Mouse (Mus musculus): Measurements from ENCODE around the gene Herpud1. TPM values are rescaled to one million over a fixed set of nuclear protein-coding genes. Genes with fewer than 3 reads are reported as not detected.

Herpud1 gene
- polyA plus RNA-seq, 1 experiment, result 341 TPM

DNA sequence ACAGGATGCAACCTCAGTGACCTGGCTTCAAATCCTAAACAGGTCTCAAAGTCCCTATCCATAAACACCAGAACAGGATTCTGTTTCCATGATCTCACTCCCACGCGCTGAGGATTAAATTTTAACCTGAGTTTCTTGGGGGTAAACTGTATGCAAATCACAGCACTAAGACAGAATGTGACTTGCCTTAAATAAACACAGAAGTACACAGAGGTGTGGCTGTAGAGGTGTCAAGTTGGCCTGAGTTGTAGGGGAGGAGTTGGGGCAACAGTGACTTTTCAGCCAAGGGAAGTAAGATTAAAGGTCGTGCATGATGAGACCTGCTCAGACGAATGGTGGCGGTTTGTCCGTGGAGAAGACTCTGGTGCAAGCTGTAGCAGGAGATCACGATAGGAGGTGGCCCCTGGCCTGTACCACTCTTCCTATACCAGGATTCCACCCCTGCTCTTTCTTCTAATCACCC, 32.1 kb upstream of the Herpud1 start:
- TF ChIP-seq CTCF (IDR thresholded peaks at IDR 0.05; ENCODE audit: insufficient read depth, low read length) (no peak), POLR2A (IDR thresholded peaks at IDR 0.05; ENCODE audit: borderline replicate concordance, extremely low read depth, low read depth, low read length) (peak; percentile 37; the same call in 1 of the 2 replicates)
- Histone ChIP-seq H3K4me1 (ENCODE audit: control insufficient read depth, insufficient read depth, low read length) (peaks cover 9% of the 10 kb centered on the region), H3K4me3 (replicated peaks; ENCODE audit: extremely low read depth, low read depth, low read length) (peak overlapping the region; percentile 7)
- no peak for DNase-seq
- WGBS, result 46% methylated on average over 7 of the region's 7 CpGs

DNA sequence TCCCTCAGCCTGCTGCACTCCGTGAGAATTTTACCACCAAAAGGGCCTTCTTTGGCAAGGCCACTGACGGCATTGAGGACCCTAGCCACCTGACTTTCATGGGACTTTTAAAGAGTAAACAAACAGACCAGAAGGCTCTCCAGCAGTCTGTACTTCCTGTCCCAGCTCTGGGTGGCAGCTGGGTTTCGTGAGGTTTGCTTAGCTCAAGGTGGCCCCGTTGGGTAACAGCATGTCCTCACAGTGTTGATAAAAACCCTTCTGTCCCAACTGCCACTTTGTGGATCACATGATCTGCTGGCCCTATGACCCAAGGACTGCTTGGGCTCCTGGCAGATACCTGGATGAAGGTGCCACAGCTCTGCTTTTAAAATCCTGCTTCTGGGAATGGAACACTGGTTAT, 31.7 kb upstream of the Herpud1 start:
- Histone ChIP-seq H3K4me3 (replicated peaks; ENCODE audit: extremely low read depth, low read depth, low read length) (no peak overlapping the region), H3K4me1 (ENCODE audit: control insufficient read depth, insufficient read depth, low read length) (peaks cover 10% of the 10 kb centered on the region)
- TF ChIP-seq POLR2A (IDR thresholded peaks at IDR 0.05; ENCODE audit: borderline replicate concordance, extremely low read depth, low read depth, low read length), result 0 out of 2 replicates have a peak, but pooled peaks have one; percentile 18
- no peak for TF ChIP-seq CTCF (IDR thresholded peaks at IDR 0.05; ENCODE audit: insufficient read depth, low read length)
- WGBS, result 27% methylated on average over 4 of the region's 4 CpGs
- peak; percentile 54 for DNase-seq

DNA sequence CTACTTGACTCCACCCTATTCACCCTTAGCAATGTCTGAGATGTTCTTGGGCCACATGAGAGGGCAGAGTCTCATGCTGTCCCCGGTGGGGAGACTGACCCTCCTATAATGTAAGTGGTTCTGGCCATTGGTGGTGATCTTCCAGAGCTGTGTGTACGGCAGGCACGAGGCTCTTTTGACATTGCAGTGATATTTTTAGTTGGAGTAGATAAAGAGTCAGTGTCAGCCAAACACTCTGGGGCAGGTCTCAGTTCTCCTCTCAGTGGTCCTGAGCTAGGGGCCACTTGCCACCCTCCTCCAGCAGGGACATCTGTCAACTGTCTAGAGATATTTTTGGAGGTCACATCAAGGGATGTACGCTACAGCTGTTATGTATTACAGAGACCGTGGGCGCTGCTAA, 29.0 kb upstream of the Herpud1 start:
- no peak for DNase-seq
- TF ChIP-seq POLR2A (IDR thresholded peaks at IDR 0.05; ENCODE audit: borderline replicate concordance, extremely low read depth, low read depth, low read length), result no peak
- TF ChIP-seq CTCF (IDR thresholded peaks at IDR 0.05; ENCODE audit: insufficient read depth, low read length), result no peak

DNA sequence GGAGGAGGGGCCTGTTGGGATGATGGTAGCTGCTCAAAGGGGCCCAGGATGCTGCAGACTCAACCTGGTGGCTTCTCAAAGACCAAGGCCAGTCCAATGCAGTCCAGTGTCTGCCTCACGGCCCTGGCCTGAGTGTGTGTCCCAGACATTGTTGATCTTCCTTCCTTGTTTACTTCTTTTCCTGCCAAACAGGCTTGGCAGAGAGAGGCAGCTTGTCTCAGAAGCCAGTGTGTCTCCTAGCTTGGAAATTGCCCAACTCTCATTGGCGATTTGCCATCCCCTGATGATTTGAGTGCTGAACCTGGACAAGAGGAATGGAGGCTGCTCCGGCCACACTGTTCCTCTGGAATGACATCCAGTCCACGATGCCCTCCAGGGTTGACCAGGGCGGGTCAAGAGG, 27.7 kb upstream of the Herpud1 start:
- Histone ChIP-seq H3K4me1 (ENCODE audit: control insufficient read depth, insufficient read depth, low read length) (peaks cover 29% of the 10 kb centered on the region), H3K4me3 (replicated peaks; ENCODE audit: extremely low read depth, low read depth, low read length) (no peak overlapping the region)
- WGBS, result 27% methylated on average over 5 of the region's 5 CpGs
- DNase-seq, result peak; percentile 77
- TF ChIP-seq POLR2A (IDR thresholded peaks at IDR 0.05; ENCODE audit: borderline replicate concordance, extremely low read depth, low read depth, low read length) (no peak), CTCF (IDR thresholded peaks at IDR 0.05; ENCODE audit: insufficient read depth, low read length) (no peak)

More for the DNA sequence above, 29.0 kb upstream of the Herpud1 start:
- peaks cover 18% of the 10 kb centered on the region for H3K4me1 ChIP-seq (ENCODE audit: control insufficient read depth, insufficient read depth, low read length)
- 60% methylated on average over 6 of the region's 6 CpGs for WGBS
- H3K4me3 ChIP-seq (replicated peaks; ENCODE audit: extremely low read depth, low read depth, low read length), result no peak overlapping the region

DNA sequence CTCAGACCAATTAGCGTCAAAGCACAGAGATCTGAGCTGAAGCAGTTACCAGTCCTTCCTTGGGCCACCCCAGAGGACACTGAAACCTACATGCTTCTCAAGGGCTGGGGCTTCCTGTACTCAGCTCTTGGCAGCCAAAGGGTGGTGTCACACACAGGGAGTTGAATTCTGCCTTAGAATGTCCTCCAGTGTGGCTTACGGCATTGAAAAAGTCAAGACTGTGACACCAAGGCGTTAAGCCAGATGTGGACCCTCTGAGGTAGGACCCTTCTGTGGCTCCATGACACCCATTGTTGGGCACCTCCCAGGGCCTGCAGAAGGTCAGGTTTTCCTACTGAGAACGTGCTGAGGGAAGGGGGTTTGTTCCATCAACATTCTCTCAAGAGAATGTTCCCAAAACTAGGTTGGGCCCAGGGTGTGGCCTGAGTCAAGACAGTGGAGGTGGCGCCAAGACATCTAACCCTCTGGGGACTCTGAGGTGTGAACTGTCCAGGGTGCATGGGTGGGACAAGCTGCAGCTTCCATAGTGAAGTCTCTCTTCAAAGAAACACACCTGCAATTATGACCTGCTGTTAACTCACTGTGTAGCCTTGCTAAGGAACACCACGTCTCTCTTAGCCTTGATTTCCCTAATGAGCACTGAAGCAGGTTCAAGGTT, 24.3 kb upstream of the Herpud1 start:
- WGBS, result 75% methylated on average over 6 of the region's 6 CpGs
- H3K4me3 ChIP-seq (replicated peaks; ENCODE audit: extremely low read depth, low read depth, low read length), result no peak overlapping the region
- TF ChIP-seq POLR2A (IDR thresholded peaks at IDR 0.05; ENCODE audit: borderline replicate concordance, extremely low read depth, low read depth, low read length), result no peak
- TF ChIP-seq CTCF (IDR thresholded peaks at IDR 0.05; ENCODE audit: insufficient read depth, low read length), result no peak
- peaks cover 41% of the 10 kb centered on the region for H3K4me1 ChIP-seq (ENCODE audit: control insufficient read depth, insufficient read depth, low read length)
- DNase-seq, result no peak

DNA sequence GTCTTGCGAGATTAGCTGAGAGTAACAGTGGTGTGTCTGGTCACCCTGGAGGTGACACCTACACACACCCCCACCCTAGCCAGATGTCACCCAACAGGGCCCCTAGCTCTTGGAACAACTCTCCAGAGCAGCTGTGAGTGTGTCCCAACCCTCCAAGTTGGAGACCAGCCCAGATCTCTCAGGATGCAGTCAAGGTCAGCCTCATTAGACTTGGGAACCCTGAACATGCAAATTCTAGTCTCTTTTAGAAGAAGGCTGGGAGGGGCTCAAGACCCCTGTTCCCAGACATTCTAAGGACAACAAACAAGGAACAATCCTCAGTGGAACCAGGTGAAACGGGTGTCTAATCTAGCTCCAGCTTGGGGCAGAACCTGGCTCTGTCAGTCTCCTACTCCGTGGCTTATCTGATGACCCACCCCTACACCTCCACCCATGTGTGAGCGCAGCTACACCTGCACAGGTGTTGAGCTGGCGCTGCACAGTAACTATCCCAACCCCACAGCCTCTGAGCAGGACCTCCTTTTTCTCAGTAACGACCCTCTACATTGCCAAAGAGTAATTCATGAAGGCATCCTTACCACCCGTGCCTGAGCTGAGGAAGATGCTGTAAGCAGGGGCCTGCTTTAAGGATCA, 23.5 kb upstream of the Herpud1 start:
- DNase-seq, result no peak
- H3K4me3 ChIP-seq (replicated peaks; ENCODE audit: extremely low read depth, low read depth, low read length), result peak overlapping the region; percentile 1
- TF ChIP-seq POLR2A (IDR thresholded peaks at IDR 0.05; ENCODE audit: borderline replicate concordance, extremely low read depth, low read depth, low read length) (no peak), CTCF (IDR thresholded peaks at IDR 0.05; ENCODE audit: insufficient read depth, low read length) (no peak)
- H3K4me1 ChIP-seq (ENCODE audit: control insufficient read depth, insufficient read depth, low read length), result peaks cover 41% of the 10 kb centered on the region
- WGBS, result 41% methylated on average over 7 of the region's 7 CpGs

DNA sequence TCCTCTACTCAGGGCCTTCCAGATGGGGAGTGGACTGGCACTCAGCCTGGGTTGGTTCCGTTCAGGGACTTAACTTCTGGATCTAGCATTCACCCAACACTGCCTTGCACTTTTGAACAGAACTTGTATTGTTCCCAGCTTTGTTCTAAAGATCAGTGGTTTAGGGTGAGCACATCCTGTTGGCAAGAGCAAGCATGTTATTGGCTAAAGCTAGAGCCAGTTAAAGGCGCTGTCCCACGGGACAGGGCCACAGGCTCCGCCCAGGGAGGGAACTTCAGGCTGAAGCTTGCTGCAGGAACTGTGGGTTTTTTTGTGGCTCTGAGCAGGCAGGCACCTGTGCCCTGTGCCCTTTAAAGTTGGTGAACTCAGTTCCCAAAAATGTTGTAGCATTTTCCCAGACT, 22.9 kb upstream of the Herpud1 start:
- H3K4me1 ChIP-seq (ENCODE audit: control insufficient read depth, insufficient read depth, low read length), result peaks cover 40% of the 10 kb centered on the region
- WGBS, result 11% methylated on average over 4 of the region's 4 CpGs
- H3K4me3 ChIP-seq (replicated peaks; ENCODE audit: extremely low read depth, low read depth, low read length), result peak overlapping the region; percentile 1
- DNase-seq, result peak; percentile 69
- no peak for TF ChIP-seq CTCF (IDR thresholded peaks at IDR 0.05; ENCODE audit: insufficient read depth, low read length)
- TF ChIP-seq POLR2A (IDR thresholded peaks at IDR 0.05; ENCODE audit: borderline replicate concordance, extremely low read depth, low read depth, low read length), result no peak; the same call in 1 of the 2 replicates

DNA sequence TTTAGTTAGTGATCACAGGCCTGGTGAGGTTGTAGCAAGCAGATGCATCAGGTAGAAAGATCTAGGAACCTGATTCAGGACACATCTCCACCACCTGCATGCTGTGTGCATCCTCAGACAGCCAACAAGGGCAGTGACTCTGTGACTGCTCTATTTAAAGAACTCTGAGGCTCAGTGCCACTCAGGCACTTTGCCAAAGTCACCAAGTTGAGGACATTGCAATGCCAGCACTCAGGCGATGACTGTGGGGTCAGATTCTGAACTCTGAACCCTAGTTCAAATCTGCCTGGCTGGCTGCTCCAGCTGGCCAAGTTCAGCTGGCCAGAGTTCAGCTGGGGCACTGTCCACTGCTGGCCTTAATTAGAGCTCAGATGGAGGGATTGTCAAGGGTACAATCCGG, 22.3 kb upstream of the Herpud1 start:
- Histone ChIP-seq H3K4me1 (ENCODE audit: control insufficient read depth, insufficient read depth, low read length) (peaks cover 34% of the 10 kb centered on the region), H3K4me3 (replicated peaks; ENCODE audit: extremely low read depth, low read depth, low read length) (no peak overlapping the region)
- 27% methylated on average over 2 of the region's 2 CpGs for WGBS
- TF ChIP-seq POLR2A (IDR thresholded peaks at IDR 0.05; ENCODE audit: borderline replicate concordance, extremely low read depth, low read depth, low read length) (no peak), CTCF (IDR thresholded peaks at IDR 0.05; ENCODE audit: insufficient read depth, low read length) (no peak)
- DNase-seq, result peak; percentile 63

DNA sequence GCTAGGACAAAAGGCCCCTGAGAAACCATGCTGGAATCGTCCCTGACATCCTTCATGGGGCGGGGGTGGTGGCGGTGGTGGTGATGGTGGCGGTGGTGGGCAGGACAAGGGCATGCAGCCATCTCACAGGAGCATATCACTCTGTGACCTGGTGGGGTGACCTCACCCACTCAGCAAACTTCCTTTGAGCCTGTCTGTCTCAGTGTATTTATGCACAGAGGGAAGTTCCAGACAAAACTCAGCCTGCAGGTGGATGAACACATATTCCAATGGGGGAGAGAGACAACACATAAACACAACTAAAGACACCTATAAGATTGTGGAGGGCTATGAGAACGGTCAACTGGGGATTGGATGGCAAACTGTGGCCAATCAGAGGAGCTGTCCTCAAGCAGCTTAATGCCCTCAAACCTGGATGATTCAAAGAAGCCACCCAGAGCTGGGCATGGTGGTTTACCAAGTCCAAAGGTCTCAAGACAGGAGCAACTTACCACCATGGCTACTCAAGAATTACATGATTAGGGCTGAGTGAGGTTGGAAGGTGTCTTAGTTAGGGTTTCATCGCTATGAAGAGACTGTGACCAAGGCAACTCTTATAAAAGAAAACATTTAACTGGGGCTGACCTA, 21.4 kb upstream of the Herpud1 start:
- Histone ChIP-seq H3K4me3 (replicated peaks; ENCODE audit: extremely low read depth, low read depth, low read length) (no peak overlapping the region), H3K4me1 (ENCODE audit: control insufficient read depth, insufficient read depth, low read length) (peaks cover 31% of the 10 kb centered on the region)
- no peak for DNase-seq
- 77% methylated on average over 6 of the region's 6 CpGs for WGBS
- TF ChIP-seq POLR2A (IDR thresholded peaks at IDR 0.05; ENCODE audit: borderline replicate concordance, extremely low read depth, low read depth, low read length) (no peak), CTCF (IDR thresholded peaks at IDR 0.05; ENCODE audit: insufficient read depth, low read length) (no peak)

All from lung, adult 2 months (tissue).